Comparison of ENCODE assay signal across 8 mouse cellular contexts in genomic region chr7:112663314-112663966, GRCm38 (mm10). TPM values are rescaled to one million over a fixed set of nuclear protein-coding genes. Genes with fewer than 3 reads are reported as not detected.
DNase-seq lines count a peak whose midpoint lies in the region; ATAC-seq and TF ChIP-seq lines count a peak whose summit lies in the region.

No protein-coding gene starts in this region.

- TF ChIP-seq CTCF in embryonic fibroblast, embryonic 13.5 days (IDR thresholded peaks at IDR 0.05; ENCODE audit: borderline replicate concordance, insufficient read depth, low read length): no peak
- TF ChIP-seq CTCF in stomach, postnatal 0 days (IDR thresholded peaks at IDR 0.05; ENCODE audit: low read depth): no peak

- no peak overlapping the region for H3K4me3 ChIP-seq in forebrain, embryonic 10.5 days
- H3K4me3 ChIP-seq in forebrain, embryonic 13.5 days: no peak overlapping the region
- H3K4me3 ChIP-seq in embryonic fibroblast, embryonic 13.5 days (ENCODE audit: insufficient read depth, low read length): 0 out of 2 replicates have a peak overlapping the region, but pooled peaks have one; percentile 3
- no peak overlapping the region; the same call in 1 of the 2 replicates for H3K4me3 ChIP-seq in stomach, postnatal 0 days (ENCODE audit: low read depth, low read length)

- peak; percentile 34 for DNase-seq in forebrain, embryonic 10.5 days (ENCODE audit: extremely low spot score, low spot score)
- DNase-seq in heart, postnatal 4 days: peak; percentile 50
- DNase-seq in left cerebral cortex, adult 9 months (ENCODE audit: low spot score in 2 of 2): peak; percentile 32 to 54
- peak; percentile 76 for DNase-seq in mesoderm, embryonic 11.5 days (ENCODE audit: low read depth, low spot score)
- DNase-seq in stomach, postnatal 0 days (ENCODE audit: low spot score): peak; percentile 41
- DNase-seq in ovary, postnatal 14 days (ENCODE audit: low spot score): no peak

- TF ChIP-seq POLR2A in embryonic fibroblast, embryonic 13.5 days (IDR thresholded peaks at IDR 0.05; ENCODE audit: low read depth, low read length): peak; percentile 40; the same call in 1 of the 2 replicates

- peaks cover 30% of the 10 kb centered on the region for H3K4me1 ChIP-seq in forebrain, embryonic 10.5 days
- H3K4me1 ChIP-seq in forebrain, embryonic 13.5 days: 0 out of 2 replicates have a peak, but pooled peaks cover 2% of the 10 kb centered on the region
- H3K4me1 ChIP-seq in embryonic fibroblast, embryonic 13.5 days (ENCODE audit: control insufficient read depth, insufficient read depth, low read length): peaks cover 16% of the 10 kb centered on the region
- H3K4me1 ChIP-seq in stomach, postnatal 0 days (replicated peaks; ENCODE audit: control insufficient read depth, insufficient read depth): no peaks in the 10 kb centered on the region

- peaks cover 5% of the 10 kb centered on the region; the same call in 1 of the 2 replicates for H3K9me3 ChIP-seq in forebrain, embryonic 10.5 days
- peaks cover 5% of the 10 kb centered on the region; the same call in 1 of the 2 replicates for H3K9me3 ChIP-seq in forebrain, embryonic 13.5 days (replicated peaks)
- H3K9me3 ChIP-seq in stomach, postnatal 0 days (ENCODE audit: control insufficient read depth, low read length): no peaks in the 10 kb centered on the region

- no peaks in the 10 kb centered on the region for H3K36me3 ChIP-seq in forebrain, embryonic 10.5 days (replicated peaks)
- H3K36me3 ChIP-seq in forebrain, embryonic 13.5 days (ENCODE audit: poor library complexity, severe bottlenecking): no peaks in the 10 kb centered on the region
- H3K36me3 ChIP-seq in stomach, postnatal 0 days (ENCODE audit: control insufficient read depth, insufficient read depth, low read length): no peaks in the 10 kb centered on the region

- no peak for TF ChIP-seq EP300 in stomach, postnatal 0 days (optimal IDR thresholded peaks at IDR 0.05)

- ATAC-seq in forebrain, embryonic 13.5 days: no peak
- ATAC-seq in stomach, postnatal 0 days (ENCODE audit: low FRiP score, low TSS enrichment): peak; percentile 59

- H3K9ac ChIP-seq in forebrain, embryonic 13.5 days: no peak overlapping the region
- H3K9ac ChIP-seq in stomach, postnatal 0 days (ENCODE audit: low read length): no peak overlapping the region

- peak overlapping the region; percentile 56 for H3K27ac ChIP-seq in forebrain, embryonic 10.5 days
- H3K27ac ChIP-seq in forebrain, embryonic 13.5 days: no peak overlapping the region
- H3K27ac ChIP-seq in embryonic fibroblast, embryonic 13.5 days (ENCODE audit: insufficient read depth, low read length): peak overlapping the region; percentile 89
- peak overlapping the region; percentile 84 for H3K27ac ChIP-seq in stomach, postnatal 0 days (replicated peaks)

- H3K27me3 ChIP-seq in forebrain, embryonic 10.5 days (ENCODE audit: poor library complexity, severe bottlenecking): no peaks in the 10 kb centered on the region
- H3K27me3 ChIP-seq in forebrain, embryonic 13.5 days: no peaks in the 10 kb centered on the region
- no peaks in the 10 kb centered on the region for H3K27me3 ChIP-seq in stomach, postnatal 0 days (ENCODE audit: control insufficient read depth, insufficient read depth, low read length)

- WGBS in forebrain, embryonic 10.5 days: 36% methylated on average over 6 of the region's 6 CpGs
- WGBS in forebrain, embryonic 13.5 days: 29% methylated on average over 6 of the region's 6 CpGs
- WGBS in stomach, postnatal 0 days: 13% methylated on average over 6 of the region's 6 CpGs

- no peak overlapping the region for H3K4me2 ChIP-seq in forebrain, embryonic 13.5 days
- H3K4me2 ChIP-seq in stomach, postnatal 0 days (replicated peaks; ENCODE audit: low read depth): peak overlapping the region; percentile 31; the same call in 1 of the 2 replicates

RNA-seq across cellular contexts. Expression of gene Tead1, which starts 15.7 kb away (rescaled TPM):
- 18.1 and 18.4 TPM in 2 replicates for polyA plus RNA-seq in forebrain, embryonic 10.5 days (2016; fragmentation: Nextera tagmentation; extraction: Ambion mirVana)
- 22.0 and 24.0 TPM in 2 replicates for polyA plus RNA-seq in forebrain, embryonic 13.5 days (2015; fragmentation: Nextera tagmentation; extraction: Ambion mirVana)
- polyA plus RNA-seq in embryonic fibroblast, embryonic 13.5 days (2011; ENCODE audit: insufficient read length, low read depth, missing spikeins): 209 and 224 TPM in 2 replicates
- total RNA-seq in heart, postnatal 4 days (2021): 100 to 1,000 TPM; 180 to 186 TPM
- polyA plus RNA-seq in stomach, postnatal 0 days (2015; fragmentation: Nextera tagmentation; extraction: Ambion mirVana): 13.5 and 13.9 TPM in 2 replicates
